In the genomic region with DNA sequence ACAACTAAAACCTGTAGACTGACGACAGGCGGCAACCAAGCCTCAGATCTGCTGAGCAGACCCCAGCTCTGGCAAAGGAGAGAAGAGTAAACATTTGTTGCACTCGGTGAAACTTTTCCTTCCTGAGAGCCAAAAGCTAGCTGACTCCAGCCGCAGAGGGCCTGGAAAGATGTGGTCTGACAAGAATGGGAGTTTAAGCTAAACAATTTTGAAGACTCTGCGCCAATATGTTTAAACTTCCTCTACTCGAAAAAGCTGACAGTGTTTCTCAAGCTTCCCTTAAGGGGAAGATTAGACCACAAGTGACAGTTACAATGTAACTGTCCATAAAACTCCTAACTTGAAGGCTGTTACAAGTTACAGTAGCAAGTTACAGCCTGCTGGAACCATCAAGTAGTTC, we compare ENCODE assay signal across 14 mouse cellular contexts. TPM values are rescaled to one million over a fixed set of nuclear protein-coding genes. Genes with fewer than 3 reads are reported as not detected.
DNase-seq lines count a peak whose midpoint lies in the region; ATAC-seq and TF ChIP-seq lines count a peak whose summit lies in the region.
"Had no signal": no experiment of that assay in that cellular context is flagged by ENCODE, and none has a peak within 500 bp of the region (broad histone marks: within the 10 kb centered on the region; RNA-seq: fewer than 3 reads in every experiment).

No protein-coding gene starts in this region.

- no peak overlapping the region for H3K4me3 ChIP-seq in heart, embryonic 11.5 days (ENCODE audit: low read depth, low read length)
- H3K4me3 ChIP-seq in lung, embryonic 16.5 days (ENCODE audit: low read length) = no peak overlapping the region
- H3K4me3 ChIP-seq in lung, adult 2 months (replicated peaks; ENCODE audit: extremely low read depth, low read depth, low read length) = no peak overlapping the region
- H3K4me3 ChIP-seq in liver, embryonic 12.5 days = no peak overlapping the region
- H3K4me3 ChIP-seq in stomach, embryonic 15.5 days (replicated peaks) = no peak overlapping the region
- H3K4me3 ChIP-seq: limb, embryonic 15.5 days; myocyte had no signal

- no peak for ATAC-seq in heart, embryonic 11.5 days (replicated peaks; ENCODE audit: insufficient number of reproducible peaks, low FRiP score, low TSS enrichment)
- ATAC-seq in lung, embryonic 16.5 days (ENCODE audit: low read depth) = peak; percentile 61
- no peak for ATAC-seq in liver, embryonic 12.5 days
- no peak for ATAC-seq in stomach, embryonic 15.5 days (ENCODE audit: insufficient read depth, low FRiP score, low read depth)
- ATAC-seq: forebrain, postnatal 0 days had no signal

- 0 out of 2 replicates have a peak, but pooled peaks cover 2% of the 10 kb centered on the region for H3K4me1 ChIP-seq in heart, embryonic 11.5 days (ENCODE audit: control insufficient read depth, insufficient read depth, low read length)
- peaks cover 69% of the 10 kb centered on the region for H3K4me1 ChIP-seq in lung, embryonic 16.5 days (replicated peaks; ENCODE audit: control insufficient read depth, insufficient read depth, low read length)
- peaks cover 41% of the 10 kb centered on the region for H3K4me1 ChIP-seq in lung, adult 2 months (ENCODE audit: control insufficient read depth, insufficient read depth, low read length)
- peaks cover 50% of the 10 kb centered on the region for H3K4me1 ChIP-seq in liver, embryonic 12.5 days
- H3K4me1 ChIP-seq in stomach, embryonic 15.5 days = peaks cover 39% of the 10 kb centered on the region

- intact Hi-C loops in heart, postnatal 14 days (cut with DNase I) = no loop called here
- intact Hi-C loops in gastrocnemius, postnatal 14 days (cut with DNase I; ENCODE audit: low total_unique reads) = no loop called here

- 47% methylated on average over 6 of the region's 6 CpGs for WGBS in heart, embryonic 11.5 days (ENCODE audit: insufficient replicate concordance)
- WGBS in lung, embryonic 16.5 days = 4% methylated on average over 6 of the region's 6 CpGs
- WGBS in lung, adult 2 months = 9% methylated on average over 6 of the region's 6 CpGs
- WGBS in liver, embryonic 12.5 days (ENCODE audit: insufficient replicate concordance) = 31% methylated on average over 6 of the region's 6 CpGs
- WGBS in stomach, embryonic 15.5 days = 9% methylated on average over 6 of the region's 6 CpGs

- H3K4me2 ChIP-seq in heart, embryonic 11.5 days = no peak overlapping the region
- H3K4me2 ChIP-seq in lung, embryonic 16.5 days (ENCODE audit: low read depth, low read length) = no peak overlapping the region
- peak overlapping the region; percentile 10; the same call in 1 of the 2 replicates for H3K4me2 ChIP-seq in liver, embryonic 12.5 days
- no peak overlapping the region for H3K4me2 ChIP-seq in stomach, embryonic 15.5 days
- H3K4me2 ChIP-seq: limb, embryonic 15.5 days had no signal

- H3K27ac ChIP-seq in heart, embryonic 11.5 days (ENCODE audit: low read depth, low read length) = 0 out of 2 replicates have a peak overlapping the region, but pooled peaks have one; percentile 10
- peak overlapping the region; percentile 79 for H3K27ac ChIP-seq in lung, embryonic 16.5 days (ENCODE audit: low read length)
- H3K27ac ChIP-seq in liver, embryonic 12.5 days = no peak overlapping the region
- H3K27ac ChIP-seq in stomach, embryonic 15.5 days = peak overlapping the region; percentile 68
- H3K27ac ChIP-seq: limb, embryonic 15.5 days had no signal

- no peak for DNase-seq in heart, postnatal 14 days
- no peak for DNase-seq in lung, adult 2 months
- no peak for DNase-seq in gastrocnemius, postnatal 14 days
- DNase-seq in adipocyte (ENCODE audit: low spot score) = no peak
- DNase-seq: adrenal gland, postnatal 10 days; cerebellum, adult 18-20 months; forebrain, postnatal 0 days; thymus, postnatal 25 days had no signal

- H3K36me3 ChIP-seq in heart, embryonic 11.5 days (ENCODE audit: control insufficient read depth, insufficient read depth, low read length) = no peaks in the 10 kb centered on the region
- H3K36me3 ChIP-seq in lung, embryonic 16.5 days (ENCODE audit: control insufficient read depth, insufficient read depth, low read length) = no peaks in the 10 kb centered on the region
- H3K36me3 ChIP-seq in liver, embryonic 12.5 days = no peaks in the 10 kb centered on the region
- H3K36me3 ChIP-seq in stomach, embryonic 15.5 days = no peaks in the 10 kb centered on the region
- H3K36me3 ChIP-seq: limb, embryonic 15.5 days had no signal

- no peaks in the 10 kb centered on the region for H3K9me3 ChIP-seq in heart, embryonic 11.5 days (replicated peaks; ENCODE audit: control insufficient read depth, low read length)
- no peaks in the 10 kb centered on the region for H3K9me3 ChIP-seq in lung, embryonic 16.5 days (ENCODE audit: control insufficient read depth, low read length)
- no peaks in the 10 kb centered on the region for H3K9me3 ChIP-seq in liver, embryonic 12.5 days (replicated peaks)
- no peaks in the 10 kb centered on the region for H3K9me3 ChIP-seq in stomach, embryonic 15.5 days
- H3K9me3 ChIP-seq: limb, embryonic 15.5 days had no signal

- H3K9ac ChIP-seq in heart, embryonic 11.5 days (ENCODE audit: low read depth, low read length) = no peak overlapping the region
- no peak overlapping the region for H3K9ac ChIP-seq in lung, embryonic 16.5 days (ENCODE audit: low read length)
- no peak overlapping the region for H3K9ac ChIP-seq in liver, embryonic 12.5 days
- H3K9ac ChIP-seq in stomach, embryonic 15.5 days = no peak overlapping the region
- H3K9ac ChIP-seq: forebrain, postnatal 0 days; limb, embryonic 15.5 days had no signal

- no peaks in the 10 kb centered on the region for H3K27me3 ChIP-seq in heart, embryonic 11.5 days (ENCODE audit: control insufficient read depth, insufficient read depth, low read length)
- no peaks in the 10 kb centered on the region for H3K27me3 ChIP-seq in lung, embryonic 16.5 days (ENCODE audit: control insufficient read depth, insufficient read depth, low read depth, low read length)
- no peaks in the 10 kb centered on the region for H3K27me3 ChIP-seq in liver, embryonic 12.5 days (replicated peaks)
- no peaks in the 10 kb centered on the region for H3K27me3 ChIP-seq in stomach, embryonic 15.5 days (replicated peaks)
- H3K27me3 ChIP-seq: limb, embryonic 15.5 days had no signal

- no peak for TF ChIP-seq CTCF in lung, adult 2 months (IDR thresholded peaks at IDR 0.05; ENCODE audit: insufficient read depth, low read length)

- no peak for TF ChIP-seq POLR2A in lung, adult 2 months (IDR thresholded peaks at IDR 0.05; ENCODE audit: borderline replicate concordance, extremely low read depth, low read depth, low read length)

RNA-seq across cellular contexts. Expression of a gene that starts 25.4 kb away (rescaled TPM):
- polyA plus RNA-seq in heart, embryonic 11.5 days (2014; fragmentation: Nextera tagmentation; extraction: Ambion mirVana) = 11.5 and 16.6 TPM in 2 replicates
- 100 to 1,000 TPM in 1 of 2 experiments, 10 to 100 TPM in 1; 99.1 to 106 TPM for total RNA-seq in heart, postnatal 14 days (2021)
- 28.5 and 31.1 TPM in 2 replicates for polyA plus RNA-seq in lung, embryonic 16.5 days (2015; fragmentation: Nextera tagmentation; extraction: Ambion mirVana)
- polyA plus RNA-seq in lung, adult 2 months (2012; rRNA removed) = 15.6 and 25.9 TPM in 2 replicates
- polyA plus RNA-seq in liver, embryonic 12.5 days (2016; fragmentation: Nextera tagmentation; extraction: Ambion mirVana) = 17.2 and 22.0 TPM in 2 replicates
- 49.6 and 55.0 TPM in 2 replicates for polyA plus RNA-seq in stomach, embryonic 15.5 days (2015; fragmentation: Nextera tagmentation; extraction: Ambion mirVana)
- 10 to 100 TPM; 26.3 to 38.8 TPM for total RNA-seq in gastrocnemius, postnatal 14 days (2021)
